ENCODE assay signal across 23 mouse cellular contexts in genomic region chr14:8000247-8000646, GRCm38 (mm10). TPM values are rescaled to one million over a fixed set of nuclear protein-coding genes. Genes with fewer than 3 reads are reported as not detected.
"Had no signal": no experiment of that assay in that cellular context is flagged by ENCODE, and none has a peak within 500 bp of the region (broad histone marks: within the 10 kb centered on the region; RNA-seq: fewer than 3 reads in every experiment).

No protein-coding gene starts in this region.

- H3K4me2 ChIP-seq: lung, embryonic 14.5 days; midbrain, embryonic 12.5 days; neural tube, embryonic 13.5 days; neural tube, embryonic 15.5 days; stomach, embryonic 15.5 days had no signal

- H3K9me3 ChIP-seq: midbrain, embryonic 10.5 days; midbrain, embryonic 12.5 days; neural tube, embryonic 13.5 days; neural tube, embryonic 15.5 days; stomach, embryonic 15.5 days had no signal

- H3K9ac ChIP-seq: lung, embryonic 14.5 days; midbrain, embryonic 12.5 days; neural tube, embryonic 13.5 days; neural tube, embryonic 15.5 days; stomach, embryonic 15.5 days had no signal

- H3K4me3 ChIP-seq: midbrain, embryonic 10.5 days; midbrain, embryonic 12.5 days; myocyte; neural tube, embryonic 13.5 days; neural tube, embryonic 15.5 days; stomach, embryonic 15.5 days had no signal

- DNase-seq: lung, adult 18-20 months; lung, embryonic 14.5 days; lung, postnatal 10 days; midbrain, embryonic 14.5 days; retina, postnatal 1 day; right cerebral cortex, postnatal 14 days; thymus, adult 2 months; thymus, postnatal 25 days; thymus, postnatal 4 days had no signal

- ATAC-seq: midbrain, embryonic 16.5 days had no signal

- H3K36me3 ChIP-seq: midbrain, embryonic 10.5 days; midbrain, embryonic 12.5 days; neural tube, embryonic 13.5 days; neural tube, embryonic 15.5 days; stomach, embryonic 15.5 days had no signal

- H3K27ac ChIP-seq: midbrain, embryonic 10.5 days; midbrain, embryonic 12.5 days; neural tube, embryonic 13.5 days; neural tube, embryonic 15.5 days; stomach, embryonic 15.5 days; stomach, postnatal 0 days had no signal

RNA-seq across cellular contexts. Expression of gene Dnase1l3, which starts 5.9 kb away (rescaled TPM):
- total RNA-seq: megakaryocyte-erythroid progenitor cell, adult 5-6 weeks had no signal
- polyA plus RNA-seq: midbrain, embryonic 10.5 days; neural tube, embryonic 11.5 days had no signal

RNA-seq across cellular contexts. Expression of gene Gm45521, which starts 43.2 kb away (rescaled TPM):
- total RNA-seq: megakaryocyte, adult 5-6 weeks; megakaryocyte-erythroid progenitor cell, adult 5-6 weeks had no signal
- polyA plus RNA-seq: lung, embryonic 14.5 days; lung, embryonic 16.5 days; midbrain, embryonic 12.5 days; midbrain, embryonic 14.5 days; myocyte; neural tube, embryonic 11.5 days; neural tube, embryonic 15.5 days; spleen, adult 2 months; stomach, embryonic 15.5 days; stomach, postnatal 0 days; thymus, adult 2 months; urinary bladder, adult 2 months had no signal
